Mouse (Mus musculus): ENCODE measurements at regions not wholly inside any gene's neighbourhood (a gene's known extent, or its start where the extent isn't known, plus 50 kb on each side); places are given as distances from the start of the nearest gene placed in this dataset.

GRCm38 (mm10) chr9:90367745-90368144 is 97.1 kb upstream of the Tbc1d2b start:
- no peak for DNase-seq
- intact Hi-C loops (cut with DNase I) = no loop called here

GRCm38 (mm10) chr9:90326531-90326930 is 55.9 kb upstream of the Tbc1d2b start:
- intact Hi-C loops (cut with DNase I) = no loop called here

More at GRCm38 (mm10) chr9:90326531-90326930, 55.9 kb upstream of the Tbc1d2b start:
- no peak for DNase-seq
